Mouse (Mus musculus) cerebellum, adult 11-12 months (tissue): Measurements from ENCODE around the gene Rpl7l1.
"Not testable (repeated sequence)": the region's sequence is repeated elsewhere in the genome, so short reads cannot be mapped to it uniquely, and the experiment has no call there.

ENCODE experiments used
- DNase-seq: peaks from one replicate; pipeline ENCODE4 v3.0.0; 2022

Rpl7l1 gene

GRCm38 (mm10) chr17:46782341-46783221 lies at the start of gene Rpl7l1:
TSS of gene Rpl7l1 (minus strand) at chr17:46782672.
- peak; percentile 90 for DNase-seq

- DNase-seq = no peak
These were observed 47.5 kb upstream of the Rpl7l1 start for GRCm38 (mm10) chr17:46829856-46830535.

GRCm38 (mm10) chr17:46828935-46829334 lies 46.5 kb upstream of the Rpl7l1 start:
- DNase-seq = no peak

- DNase-seq = no peak
These were observed 40.6 kb upstream of the Rpl7l1 start for GRCm38 (mm10) chr17:46823091-46823490.

GRCm38 (mm10) chr17:46820628-46821027 lies 38.2 kb upstream of the Rpl7l1 start:
- DNase-seq = peak; percentile 34

- no peak for DNase-seq
These were observed 35.3 kb upstream of the Rpl7l1 start for GRCm38 (mm10) chr17:46817734-46818158.

GRCm38 (mm10) chr17:46816306-46816705 lies 33.8 kb upstream of the Rpl7l1 start:
- no peak for DNase-seq

GRCm38 (mm10) chr17:46814497-46814896 lies 32.0 kb upstream of the Rpl7l1 start:
- DNase-seq = no peak

GRCm38 (mm10) chr17:46813637-46814036 lies 31.2 kb upstream of the Rpl7l1 start:
- no peak for DNase-seq

- no peak for DNase-seq
These were observed 30.0 kb upstream of the Rpl7l1 start for GRCm38 (mm10) chr17:46812442-46812841.

- DNase-seq = no peak
These were observed 28.2 kb upstream of the Rpl7l1 start for GRCm38 (mm10) chr17:46810672-46811071.

GRCm38 (mm10) chr17:46809131-46809830 lies 26.8 kb upstream of the Rpl7l1 start:
- no peak for DNase-seq

GRCm38 (mm10) chr17:46808376-46808775 lies 25.9 kb upstream of the Rpl7l1 start:
- no peak for DNase-seq

- no peak for DNase-seq
These were observed 19.3 kb upstream of the Rpl7l1 start for GRCm38 (mm10) chr17:46801761-46802160.

GRCm38 (mm10) chr17:46799680-46800079 lies 17.2 kb upstream of the Rpl7l1 start:
- no peak for DNase-seq

GRCm38 (mm10) chr17:46797386-46797785 lies 14.9 kb upstream of the Rpl7l1 start:
- no peak for DNase-seq

- DNase-seq = no peak
These were observed 14.3 kb upstream of the Rpl7l1 start for GRCm38 (mm10) chr17:46796743-46797142.

- DNase-seq = no peak
These were observed 10.5 kb upstream of the Rpl7l1 start for GRCm38 (mm10) chr17:46792963-46793362.

- not testable (repeated sequence) for DNase-seq
These were observed 5.5 kb upstream of the Rpl7l1 start for GRCm38 (mm10) chr17:46787974-46788373.

GRCm38 (mm10) chr17:46786952-46787351 lies 4.5 kb upstream of the Rpl7l1 start:
- no peak for DNase-seq

- DNase-seq = no peak
These were observed 722 bp upstream of the Rpl7l1 start for GRCm38 (mm10) chr17:46783222-46783565.

- DNase-seq = no peak
These were observed 596 bp downstream of the Rpl7l1 start for GRCm38 (mm10) chr17:46781876-46782275.

GRCm38 (mm10) chr17:46776087-46776486 lies 6.4 kb downstream of the Rpl7l1 start:
- no peak for DNase-seq

- DNase-seq = no peak
These were observed 7.4 kb downstream of the Rpl7l1 start for GRCm38 (mm10) chr17:46775070-46775469.
